Mouse (Mus musculus): ENCODE data around the gene Hectd4.

DNA sequence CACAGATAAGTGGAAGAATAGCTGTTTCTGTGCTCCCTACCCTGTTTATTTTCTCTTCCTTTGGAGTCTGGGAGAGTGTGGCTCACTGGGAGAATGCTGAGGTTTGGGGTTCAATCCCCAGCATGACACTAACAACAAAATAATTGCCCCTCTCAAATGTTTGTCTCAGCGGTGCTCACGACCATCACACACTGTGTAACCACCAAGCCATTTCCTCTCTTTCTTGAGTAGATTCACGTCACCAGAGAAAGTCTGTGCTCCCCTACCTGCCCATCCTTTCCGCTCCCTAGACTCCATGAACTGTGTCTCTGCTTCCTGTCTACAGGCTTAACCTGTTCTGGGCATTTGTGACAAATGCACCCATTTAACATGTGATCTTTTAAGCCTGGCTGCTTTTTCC, 115.4 kb downstream of the Hectd4 start:
- TF ChIP-seq CTCF (IDR thresholded peaks at IDR 0.05; ENCODE audit: low read depth): no peak
- TF ChIP-seq EP300 (IDR thresholded peaks at IDR 0.05; ENCODE audit: low read depth): no peak
